Mouse (Mus musculus) inflammation-experienced regulatory T-cells, adult 16 weeks (primary cell): Measurements from ENCODE around the gene Pik3cb. TPM values are rescaled to one million over a fixed set of nuclear protein-coding genes. Genes with fewer than 3 reads are reported as not detected.

Experiments used
- polyA plus RNA-seq: library from polyadenylated mRNA; unstranded; fragments of 100-300 nt; shearing (Covaris generic); gene quantifications from one replicate; pipeline ENCODE4 v1.2.1, GENCODE M21; 2017

Gene Pik3cb
- 2.8 TPM for polyA plus RNA-seq

DNA sequence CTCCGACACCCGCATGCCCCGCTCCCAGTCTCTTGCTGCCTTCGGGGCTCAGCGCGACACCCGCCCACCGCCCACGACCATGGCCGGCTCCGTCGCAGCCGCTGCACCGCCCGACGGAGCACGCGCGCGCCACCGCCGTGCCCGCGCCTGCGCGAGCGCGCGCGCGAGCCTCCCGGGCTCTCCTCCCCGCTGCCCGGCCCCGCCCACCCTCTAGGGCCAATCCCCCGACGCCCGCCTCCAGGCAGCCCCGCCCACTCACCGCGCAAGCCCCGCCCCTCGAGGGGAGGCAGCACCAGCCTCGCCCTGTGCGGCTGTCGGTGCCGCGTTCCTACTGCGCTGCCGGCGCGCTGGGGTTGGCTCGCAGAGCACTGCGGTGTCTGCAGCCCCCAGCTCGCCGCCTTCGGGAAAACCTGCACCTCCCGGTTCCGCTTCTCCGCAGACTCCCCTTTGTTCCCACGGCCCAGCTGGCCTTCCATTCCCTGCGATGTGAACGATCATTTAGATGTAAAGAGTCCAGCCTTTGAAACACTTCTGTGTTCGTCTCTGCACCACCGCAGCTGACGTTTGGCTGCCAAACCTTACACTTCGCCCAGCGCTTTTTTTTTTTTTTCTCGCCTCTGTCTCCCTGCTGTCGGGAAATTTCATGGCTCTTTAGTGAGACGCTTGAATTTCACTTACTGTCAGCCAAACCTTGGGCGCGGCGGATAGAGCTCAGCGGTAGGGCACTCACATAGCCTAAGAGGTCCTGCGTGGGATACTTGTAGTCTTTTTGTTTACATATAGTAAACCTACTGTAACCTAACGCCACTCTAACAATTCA is at the start of gene Pik3cb:
Gene Pik3cb (minus strand): TSS at position 559 of the 820 bp plus-strand sequence.

GRCm38 (mm10) chr9:99035575-99035974 is 104.8 kb downstream of the Pik3cb start, which contains the start of gene Gm1123:
TSS of gene Gm1123 (minus strand) at chr9:99035715.

Other genes with a start within 250 kb of the Pik3cb start
- gene 7420426K07Rik, start 237.5 kb downstream of the Pik3cb start, polyA plus RNA-seq: not detected
- gene Foxl2, start 185.3 kb downstream of the Pik3cb start, polyA plus RNA-seq: not detected
- 79.2 TPM for gene Faim, start 154.2 kb downstream of the Pik3cb start, polyA plus RNA-seq
- 0.82 TPM for gene Gm1123, start 104.9 kb downstream of the Pik3cb start, polyA plus RNA-seq
- gene Faiml, start 96.6 kb upstream of the Pik3cb start, polyA plus RNA-seq: not detected
- gene Cep70, start 102.7 kb upstream of the Pik3cb start, polyA plus RNA-seq: 23.0 TPM
- gene Esyt3, start 217.9 kb upstream of the Pik3cb start, polyA plus RNA-seq: 0.28 TPM